Mouse (Mus musculus) left cerebral cortex, adult 2 months (tissue): Measurements from ENCODE around the gene Mtch1. TPM values are rescaled to one million over a fixed set of nuclear protein-coding genes. Genes with fewer than 3 reads are reported as not detected.
A peak's percentile ranks its signal among the peaks of the same experiment; 100 is the strongest.

Experiments
- DNase-seq, 2 experiments: peaks; one replicate each; pipeline ENCODE4 v3.0.0; 2021 to 2022; ENCODE audit warnings: low spot score in 2 of 2, mixed read lengths in 1 of 2; ENCODE audit errors: extremely low spot score in 1 of 2
- H3K27ac ChIP-seq: fragments of 200-600 bp; 2 replicates; pipeline ENCODE4 v1.8.1; 2022
- H3K4me3 ChIP-seq: fragments of 200-600 bp; 2 replicates; pipeline ENCODE4 v1.8.1; 2022
- CTCF ChIP-seq: fragments of 200-600 bp; IDR thresholded peaks from 2 replicates; pipeline ENCODE4 v1.8.1; 2022; ENCODE audit warnings: antibody characterized with exemption, mild to moderate bottlenecking, moderate library complexity
- intact Hi-C: fragments of 180-260 bp; cut with DNase I; formaldehyde crosslinking; loops from one replicate; pipeline ENCODE4 v1.15.1; 2025
- total RNA-seq, 2 experiments: library from RNA; stranded (reverse); gene quantifications; 2 replicates each; pipeline ENCODE4 v1.2.3; 2021

Mtch1 gene
- total RNA-seq, 2 experiments from 2014 or later = 537 to 552 TPM

DNA sequence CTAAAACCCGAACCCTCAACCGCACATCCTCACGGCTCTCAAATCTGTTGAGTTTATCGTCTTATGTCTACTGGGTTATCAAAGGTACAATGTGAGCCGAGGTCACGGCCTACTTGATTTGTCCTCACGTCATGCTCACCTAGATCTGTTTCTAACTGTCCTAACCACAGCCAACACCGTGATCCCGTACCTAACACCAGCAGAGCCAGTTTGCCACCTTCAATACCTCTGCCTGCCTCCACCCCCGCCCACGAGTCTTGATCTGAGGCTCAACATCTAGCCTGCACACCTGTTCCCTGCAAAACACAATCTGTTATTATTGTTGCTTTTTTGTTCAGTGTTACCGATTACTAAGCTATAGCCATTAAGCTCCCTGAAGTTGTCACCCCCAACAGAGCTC is 2.5 kb downstream of the Mtch1 start:
- intact Hi-C loops = no loop called here
- no peak for DNase-seq

DNA sequence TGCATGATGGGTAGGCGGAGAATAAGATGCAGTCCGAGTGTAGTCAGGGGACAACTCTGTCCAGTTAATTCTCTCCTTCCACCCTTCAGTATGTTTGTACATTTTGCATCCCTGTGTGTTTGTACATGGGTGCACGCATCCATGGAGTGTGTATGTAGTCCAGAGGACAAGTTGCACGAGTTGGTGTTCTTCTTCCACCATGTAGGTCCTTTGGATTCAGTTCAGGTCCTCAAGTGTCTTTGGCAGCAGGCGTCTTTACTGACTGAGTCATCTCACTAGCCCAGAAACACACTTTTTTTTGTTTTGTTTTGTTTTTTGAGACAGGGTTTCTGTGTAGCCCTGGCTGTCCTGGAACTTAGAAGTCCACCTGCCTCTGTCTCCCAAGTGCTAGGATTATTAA is 4.5 kb downstream of the Mtch1 start:
- intact Hi-C loops = no loop called here
- Histone ChIP-seq H3K4me3 (no peak overlapping the region), H3K27ac (no peak overlapping the region)
- TF ChIP-seq CTCF = no peak
- DNase-seq = no peak

More for the DNA sequence above, 2.5 kb downstream of the Mtch1 start:
- TF ChIP-seq CTCF = no peak
- Histone ChIP-seq H3K27ac (no peak overlapping the region), H3K4me3 (peak overlapping the region; percentile 3; the same call in 1 of the 2 replicates)

DNA sequence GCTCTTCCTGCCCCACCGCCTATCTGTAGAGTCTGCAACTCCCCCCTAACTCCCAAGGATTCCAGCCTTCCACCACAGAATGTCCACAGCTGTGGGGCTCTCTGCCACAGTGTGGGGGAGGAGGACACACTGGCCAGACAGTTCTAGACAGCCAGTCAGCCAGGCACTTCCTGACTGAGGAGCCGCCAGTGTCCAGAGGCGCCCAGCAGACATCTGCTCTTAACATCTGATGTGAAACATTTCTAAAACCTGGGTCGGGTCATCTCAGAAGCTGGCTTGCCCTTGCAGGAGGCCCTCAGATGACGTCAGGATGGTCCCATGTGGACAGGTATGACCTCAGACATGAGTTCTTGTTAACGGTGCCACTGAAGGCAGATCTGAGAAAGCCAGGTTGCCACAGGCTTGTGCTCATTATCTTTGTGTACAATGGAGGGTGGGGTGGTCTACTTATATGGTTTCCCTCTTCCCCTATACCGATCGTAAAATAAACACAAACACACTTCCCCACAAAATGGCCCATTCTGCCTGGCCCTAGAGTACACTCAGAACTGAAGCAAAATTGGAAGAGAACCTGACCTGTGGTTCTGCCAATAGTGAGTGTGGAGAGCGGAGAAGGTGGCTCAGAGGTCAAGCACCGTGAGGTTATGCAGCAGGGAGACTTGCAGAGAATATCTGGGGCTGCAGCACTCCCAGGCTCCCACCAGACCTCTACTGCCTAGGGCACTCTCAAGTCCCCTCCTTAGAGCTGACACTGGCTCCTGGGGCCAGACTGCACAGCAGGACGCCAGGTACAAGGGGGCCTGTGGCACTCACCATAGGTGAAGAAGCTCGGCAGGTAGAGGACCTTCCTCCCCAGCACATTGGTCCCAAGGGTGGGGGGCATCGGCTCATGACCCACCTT is 5.5 kb downstream of the Mtch1 start:
- intact Hi-C loops = no loop called here
- TF ChIP-seq CTCF = no peak
- Histone ChIP-seq H3K4me3 (no peak overlapping the region), H3K27ac (peak overlapping the region; percentile 67)
- no peak for DNase-seq

DNA sequence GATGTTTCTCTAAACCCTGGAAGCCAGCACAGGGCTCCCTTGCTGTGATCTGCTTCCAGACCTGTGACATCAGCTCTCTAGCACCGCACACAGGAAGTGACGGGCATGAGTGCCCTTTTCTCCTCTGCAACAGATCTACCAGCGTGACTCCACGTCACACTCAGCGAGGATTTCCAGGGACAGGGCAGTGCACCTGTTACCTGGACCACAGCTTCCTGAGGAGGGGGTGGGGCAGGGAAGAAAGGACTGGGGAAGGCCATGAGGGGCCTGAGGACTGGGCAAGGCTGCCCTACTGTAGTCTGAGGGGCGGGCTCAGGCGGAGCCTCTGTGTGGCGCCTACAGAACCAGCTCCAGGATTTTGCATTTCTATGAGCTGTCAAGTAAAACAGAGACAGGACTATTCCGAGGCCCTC is 6.1 kb downstream of the Mtch1 start:
- DNase-seq = no peak
- TF ChIP-seq CTCF = no peak; the same call in none of the 2 replicates
- H3K27ac ChIP-seq = peak overlapping the region; percentile 67
- intact Hi-C loops = no loop called here
- H3K4me3 ChIP-seq = no peak overlapping the region

DNA sequence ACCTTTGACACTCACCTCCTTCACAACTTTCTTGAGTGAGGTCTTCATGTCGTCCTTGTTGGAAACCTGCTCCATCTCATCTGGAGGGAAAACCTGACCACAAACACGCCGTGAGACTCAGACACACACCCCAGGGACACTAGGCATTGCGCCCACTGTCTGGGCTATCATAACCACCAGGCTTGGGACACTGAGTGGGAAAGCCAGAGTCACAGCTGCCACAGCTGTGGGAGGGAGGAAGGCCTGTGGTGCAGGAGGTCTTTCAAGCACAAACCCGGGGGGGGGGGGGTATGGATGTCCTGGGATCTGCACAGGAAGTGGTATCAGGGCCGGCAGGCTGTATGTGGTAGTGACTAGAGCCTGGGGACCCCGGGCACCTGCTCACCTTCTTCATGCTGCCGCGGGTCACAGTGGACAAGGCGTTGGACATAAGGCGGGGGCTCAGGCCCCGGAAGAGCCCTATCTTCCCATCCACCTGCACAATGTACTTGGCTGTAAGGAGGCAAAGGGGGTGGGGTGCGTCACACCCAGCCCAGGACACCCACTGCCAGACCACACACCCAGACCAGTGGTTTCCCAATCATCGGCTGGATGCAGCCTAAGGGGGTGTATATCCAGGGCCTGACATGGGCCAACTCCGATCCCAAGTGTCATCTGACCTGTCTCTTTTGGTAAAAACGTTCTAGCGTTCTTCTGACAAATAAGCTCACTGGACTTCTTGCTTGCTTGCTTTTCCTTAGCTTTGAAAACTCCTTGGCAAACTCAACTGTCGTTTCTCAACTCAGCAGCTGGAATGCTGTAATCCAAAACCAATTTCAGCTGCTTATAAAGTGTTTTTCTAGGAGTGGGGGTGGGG is 7.1 kb downstream of the Mtch1 start:
- no peak overlapping the region for H3K4me3 ChIP-seq
- TF ChIP-seq CTCF = no peak
- DNase-seq = no peak
- no peak overlapping the region for H3K27ac ChIP-seq
- intact Hi-C loops = no loop called here

DNA sequence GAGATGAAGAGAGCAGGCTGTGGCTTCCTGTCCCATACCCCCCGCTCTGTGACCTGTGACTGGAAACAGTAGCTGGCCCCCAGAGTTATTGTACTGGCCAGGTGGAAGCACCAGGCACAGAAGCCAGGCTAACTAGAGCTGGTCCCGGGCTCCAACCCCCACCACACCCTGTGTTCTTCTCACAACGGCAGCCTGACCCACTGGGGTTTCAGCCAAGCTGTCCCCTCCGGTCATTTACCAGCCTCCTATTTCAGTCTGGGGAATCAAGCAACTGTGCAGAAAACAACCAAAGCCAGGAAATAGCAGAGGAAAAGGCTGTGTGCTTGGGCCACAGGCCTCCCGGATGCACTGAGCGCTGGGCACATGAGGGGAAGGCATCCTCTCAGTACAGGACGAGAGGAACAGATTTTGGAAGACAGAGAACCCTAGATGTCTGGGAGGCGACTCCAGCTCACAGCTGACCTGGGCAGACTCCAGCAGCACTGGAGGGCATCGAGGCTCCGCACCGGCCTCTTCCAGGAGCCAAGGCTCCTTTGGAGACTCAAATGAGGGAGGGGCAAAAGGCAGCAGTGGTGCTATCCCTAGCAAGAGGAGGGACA is 8.5 kb downstream of the Mtch1 start:
- no peak for DNase-seq
- intact Hi-C loops = no loop called here
- Histone ChIP-seq H3K4me3 (no peak overlapping the region), H3K27ac (peak overlapping the region; percentile 36; the same call in 1 of the 2 replicates)
- TF ChIP-seq CTCF = no peak

DNA sequence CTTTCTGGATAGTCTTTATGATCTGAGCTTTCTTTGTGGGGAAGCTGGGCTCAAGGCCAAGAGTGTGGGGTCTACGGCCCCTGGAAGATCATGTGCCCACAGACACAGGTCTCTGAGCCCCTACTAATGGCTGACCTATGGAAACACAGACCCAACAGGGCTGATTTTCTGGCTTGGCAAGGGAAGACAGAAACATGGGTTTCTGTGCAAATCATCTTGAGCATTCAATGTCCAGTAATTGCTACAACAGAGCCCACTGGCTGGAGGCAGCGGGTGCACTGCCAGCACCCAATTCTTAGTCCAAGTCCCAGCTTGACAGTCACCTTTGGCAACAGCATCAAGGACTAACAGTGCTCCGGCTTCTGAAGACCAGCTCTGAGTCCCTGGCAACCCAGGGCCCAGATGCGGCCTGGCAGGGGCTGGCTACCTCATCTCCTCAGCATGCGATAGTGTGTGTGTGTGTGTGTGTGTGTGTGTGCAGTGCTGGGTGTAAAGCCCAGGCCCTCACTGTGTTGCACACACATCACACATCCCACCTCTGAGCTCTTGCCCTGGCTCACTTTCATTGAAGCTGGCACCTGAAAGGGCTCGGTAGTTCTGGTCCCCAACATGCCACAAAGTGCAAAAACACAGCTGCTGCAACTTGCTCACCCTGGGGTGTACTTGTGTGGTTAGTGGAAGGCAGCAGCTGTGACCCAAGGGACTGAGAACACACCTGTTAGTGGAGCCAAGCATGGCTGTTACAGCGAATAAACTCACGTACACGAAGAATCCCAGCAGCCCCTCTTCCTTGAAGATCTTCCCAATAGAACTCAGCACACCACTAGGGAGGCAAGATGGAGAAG is 9.5 kb downstream of the Mtch1 start:
- intact Hi-C loops = no loop called here
- TF ChIP-seq CTCF = no peak
- no peak overlapping the region for H3K4me3 ChIP-seq
- peak overlapping the region; percentile 59 for H3K27ac ChIP-seq
- DNase-seq = no peak

DNA sequence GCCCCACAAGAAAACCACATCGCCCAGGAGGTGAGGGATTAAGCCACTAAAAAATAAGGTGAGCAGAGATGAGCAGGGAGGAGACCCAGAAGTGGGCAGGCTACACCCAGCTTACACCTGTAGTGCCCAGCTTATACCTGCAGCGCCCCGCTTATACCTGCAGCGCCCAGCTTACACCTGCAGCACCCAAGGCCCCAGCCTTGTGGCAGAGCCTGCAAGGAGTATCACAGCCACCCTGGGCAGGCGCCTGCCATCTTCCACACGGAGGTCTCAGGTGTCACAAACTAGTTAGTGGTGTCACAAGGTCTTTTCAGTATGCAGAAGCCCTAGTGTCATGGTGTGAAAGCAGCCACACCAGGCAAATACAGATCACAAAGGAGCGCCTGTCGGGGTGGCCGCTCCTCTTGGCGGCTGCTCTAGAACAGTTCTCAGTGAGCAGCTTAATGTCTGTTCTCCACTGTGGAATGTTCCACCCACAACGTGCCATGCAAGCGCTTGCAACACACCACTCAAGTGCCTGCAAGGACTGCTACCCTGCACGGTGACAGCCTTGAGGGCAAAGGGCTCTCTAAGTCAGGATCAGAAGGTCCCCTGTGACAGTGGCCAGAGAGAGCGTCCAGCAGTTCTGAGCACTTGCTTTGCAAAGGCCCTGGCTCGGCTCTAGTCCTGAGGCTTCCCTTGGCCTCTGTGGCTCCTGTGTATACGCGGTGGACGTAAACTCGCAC is 11.3 kb downstream of the Mtch1 start:
- no peak overlapping the region for H3K4me3 ChIP-seq
- intact Hi-C loops = no loop called here
- H3K27ac ChIP-seq = no peak overlapping the region
- no peak for TF ChIP-seq CTCF
- no peak for DNase-seq

DNA sequence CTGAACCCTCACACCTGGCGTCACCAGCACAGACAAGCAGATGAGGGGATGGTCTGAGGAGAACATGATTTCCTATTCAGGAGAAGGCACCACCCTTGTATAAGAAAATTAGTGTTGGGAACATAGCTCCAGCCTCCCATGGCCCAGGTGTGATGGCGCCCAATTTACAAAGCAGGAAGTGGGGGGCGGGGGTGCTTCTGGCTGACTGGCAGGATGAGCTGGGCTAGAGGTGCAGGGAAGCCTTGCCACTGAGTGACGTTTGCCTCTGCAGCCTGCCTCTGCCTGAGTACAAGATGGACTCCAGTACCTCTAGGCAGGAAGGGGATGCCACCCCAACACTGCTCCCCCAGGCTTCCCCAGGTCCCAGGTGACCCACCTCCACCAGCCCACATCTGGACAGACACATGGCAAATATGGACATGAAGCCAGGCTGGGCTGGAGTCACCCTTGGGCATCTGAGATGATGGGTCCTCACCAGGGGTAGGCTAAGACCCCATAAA is 15.5 kb downstream of the Mtch1 start:
- no peak overlapping the region for H3K4me3 ChIP-seq
- no peak overlapping the region for H3K27ac ChIP-seq
- TF ChIP-seq CTCF = no peak
- intact Hi-C loops = no loop called here
- no peak for DNase-seq

DNA sequence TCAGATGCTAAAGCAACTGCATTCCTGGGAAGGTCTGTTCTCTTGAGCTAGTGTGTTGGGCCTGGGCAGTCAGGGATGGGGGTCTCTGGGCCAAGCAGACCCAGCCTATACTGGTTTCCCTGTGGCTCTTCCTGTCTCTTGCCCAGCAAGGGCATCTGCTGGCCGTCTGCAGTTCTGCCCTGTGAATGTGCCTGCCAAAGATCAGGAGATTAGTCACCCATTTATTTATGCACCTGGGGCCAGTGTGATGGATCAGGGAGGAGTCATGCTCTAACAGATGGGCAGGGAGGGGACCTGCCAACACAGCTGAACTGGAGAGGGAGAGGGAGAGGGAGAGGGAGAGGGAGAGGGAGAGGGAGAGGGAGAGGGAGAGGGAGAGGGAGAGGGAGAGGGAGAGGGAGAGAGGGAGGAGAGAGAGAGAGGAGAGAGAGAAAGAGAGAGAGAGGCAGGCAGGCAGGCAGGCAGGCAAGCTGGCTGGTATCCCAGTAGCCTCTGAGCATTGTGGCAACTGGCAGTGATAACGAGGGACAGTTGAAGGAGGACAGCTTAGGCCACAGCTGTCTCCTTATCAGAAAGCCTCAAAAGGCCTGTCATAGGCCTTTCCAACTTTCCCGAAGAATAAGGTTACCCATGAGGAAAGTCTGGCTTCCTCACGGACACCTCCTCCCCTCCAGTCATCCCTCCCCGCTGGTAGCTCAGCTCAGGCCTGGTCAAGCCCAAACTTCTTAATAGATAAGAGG is 16.9 kb downstream of the Mtch1 start:
- no peak; the same call in 1 of the 2 replicates for TF ChIP-seq CTCF
- H3K4me3 ChIP-seq = no peak overlapping the region
- no peak for DNase-seq
- no peak overlapping the region for H3K27ac ChIP-seq
- intact Hi-C loops = no loop called here
